Mouse (Mus musculus) heart, postnatal 36 days (tissue): ENCODE results near the gene Phactr2. TPM values are rescaled to one million over a fixed set of nuclear protein-coding genes. Genes with fewer than 3 reads are reported as not detected.

Experiments used
- DNase-seq, 2 experiments: peaks; one replicate each; pipeline ENCODE4 v3.0.0; 2021 to 2022
- intact Hi-C: fragments of 180-260 bp; cut with DNase I; formaldehyde crosslinking; loops from one replicate; pipeline ENCODE4 v1.15.1; 2025
- total RNA-seq, 2 experiments: library from RNA; stranded (reverse); gene quantifications; 2 replicates each; pipeline ENCODE4 v1.2.3; 2021

Gene Phactr2
- total RNA-seq, 2 experiments from 2014 or later = 45.6 to 45.8 TPM

DNA sequence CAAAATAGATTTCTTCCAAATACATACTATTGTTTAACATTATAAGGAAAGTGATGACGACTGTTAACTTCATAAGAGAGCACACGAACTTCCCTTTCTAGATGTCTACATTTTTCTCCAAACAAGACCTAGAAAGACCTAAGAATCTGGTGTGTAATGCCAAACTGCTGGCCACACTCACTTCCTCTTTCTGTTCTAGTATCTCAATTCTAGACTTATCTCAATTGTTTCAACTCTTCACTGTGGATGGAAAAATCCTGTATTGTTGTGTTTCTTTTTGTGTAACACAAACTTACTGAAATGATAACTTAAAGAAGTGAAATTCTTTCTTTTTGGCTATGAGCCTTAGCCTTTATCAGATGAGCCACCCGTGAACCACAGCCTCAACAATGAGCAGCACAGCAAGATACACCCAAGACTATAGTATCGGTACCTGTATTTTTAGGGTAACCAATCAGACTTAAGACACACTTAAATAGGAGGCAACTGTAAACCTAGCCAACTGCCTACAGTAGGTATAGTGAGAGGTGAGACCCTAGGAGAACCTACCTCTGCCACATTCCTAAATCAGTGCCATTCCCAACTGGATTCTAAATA lies 289.9 kb downstream of the Phactr2 start:
- DNase-seq = no peak
- intact Hi-C loops = no loop called here

DNA sequence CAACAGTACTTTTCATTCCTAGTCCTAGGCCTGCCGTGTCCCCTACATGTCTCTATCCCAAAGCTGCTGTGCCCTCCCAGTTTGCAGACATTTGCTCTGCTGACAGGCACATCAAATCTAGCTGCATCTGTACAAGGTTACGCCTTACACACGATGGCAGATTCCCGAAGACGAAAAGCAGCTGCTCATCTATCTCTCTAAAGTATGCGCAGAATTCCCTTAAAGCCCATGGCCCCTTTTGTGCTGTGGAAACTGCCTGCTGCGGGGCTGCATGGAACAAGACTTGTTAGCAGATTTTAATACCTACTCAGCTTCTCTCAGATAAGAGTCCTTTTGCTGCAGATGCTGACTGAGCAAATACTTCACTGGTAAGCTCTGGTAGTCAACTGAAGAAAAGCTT lies 294.0 kb downstream of the Phactr2 start:
- intact Hi-C loops = no loop called here
- DNase-seq = no peak

DNA sequence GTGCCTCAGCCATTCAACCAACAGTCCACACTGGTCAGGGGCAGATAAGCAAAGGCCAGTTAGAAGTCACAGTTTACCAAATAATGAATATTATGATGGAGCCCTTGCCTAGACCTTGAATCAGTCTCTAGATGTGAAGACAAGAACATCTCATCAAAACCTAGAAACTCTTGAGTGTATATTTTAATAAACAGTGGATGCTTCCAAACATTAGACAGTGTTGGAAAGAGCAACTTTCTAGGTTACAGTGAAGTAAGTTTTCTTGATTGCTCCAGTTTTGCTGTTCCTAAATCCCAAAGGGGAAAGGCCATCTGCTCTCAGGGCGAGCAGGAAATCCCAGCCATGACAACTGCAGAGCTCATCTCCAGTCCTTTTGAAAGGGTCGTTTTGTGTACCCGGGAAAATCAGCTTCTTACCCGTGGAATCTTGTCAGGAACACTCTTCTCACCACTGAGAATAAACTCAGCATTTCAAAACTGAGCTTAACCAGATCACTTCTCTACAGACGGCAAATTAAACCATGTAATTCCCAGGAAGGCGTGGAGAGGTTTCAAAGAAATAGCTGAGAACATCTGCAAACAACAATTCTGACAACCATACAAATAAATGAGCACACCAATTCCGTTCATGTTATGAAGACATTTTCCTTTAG lies 296.1 kb downstream of the Phactr2 start, which contains the start of gene Zc2hc1b:
TSS of gene Zc2hc1b (minus strand) at position 51 of the 652 bp plus-strand sequence.
- intact Hi-C loops = no loop called here

DNA sequence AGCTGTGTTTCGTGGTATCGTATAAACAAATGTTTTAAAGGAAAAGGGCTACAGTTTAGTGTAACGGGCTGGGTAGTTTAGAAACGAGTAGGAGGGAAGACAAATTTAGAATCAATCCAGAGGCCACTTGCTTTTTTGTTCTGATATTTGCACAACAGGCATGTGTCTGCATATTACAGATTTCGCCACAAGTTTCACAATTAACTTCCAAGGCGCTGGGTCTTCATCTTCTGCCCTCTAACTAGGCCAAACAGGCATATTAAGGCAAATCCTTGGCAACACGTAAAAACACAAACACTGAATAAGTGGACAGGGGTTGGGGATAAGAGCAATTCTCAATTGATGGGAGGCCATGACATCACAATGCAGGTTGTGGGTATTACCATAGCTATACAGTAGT lies 298.3 kb downstream of the Phactr2 start:
- DNase-seq = no peak
- intact Hi-C loops = no loop called here

More for the DNA sequence above, 296.1 kb downstream of the Phactr2 start, which contains the start of gene Zc2hc1b:
- no peak for DNase-seq

GRCm38 (mm10) chr10:13172798-13173221 lies 301.4 kb downstream of the Phactr2 start:
- DNase-seq = no peak

GRCm38 (mm10) chr10:13171461-13171860 lies 302.8 kb downstream of the Phactr2 start:
- intact Hi-C loops = no loop called here
- DNase-seq = no peak

More at GRCm38 (mm10) chr10:13172798-13173221, 301.4 kb downstream of the Phactr2 start:
- intact Hi-C loops = no loop called here

GRCm38 (mm10) chr10:13170739-13171448 lies 303.3 kb downstream of the Phactr2 start:
- DNase-seq = no peak
- intact Hi-C loops = no loop called here

DNA sequence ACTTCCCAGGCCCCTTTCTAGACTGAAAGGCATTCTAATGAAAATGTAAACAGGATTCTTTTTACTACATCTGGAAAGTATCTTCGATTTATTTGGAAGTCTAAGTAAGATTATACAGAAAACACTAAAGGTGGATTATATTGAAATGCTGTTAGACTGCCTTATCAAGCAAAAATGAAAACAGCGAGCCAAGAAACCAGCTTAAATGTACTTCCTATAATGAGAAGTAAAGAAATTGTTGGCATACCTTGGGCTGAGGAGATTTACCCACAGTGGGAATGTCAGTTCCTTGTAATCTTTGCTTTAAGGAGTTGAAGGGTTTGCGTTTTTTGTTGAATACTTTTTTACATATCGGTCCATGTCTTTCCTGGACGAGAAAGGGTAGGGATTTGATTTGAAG lies 305.8 kb downstream of the Phactr2 start:
- no peak for DNase-seq
- intact Hi-C loops = no loop called here

DNA sequence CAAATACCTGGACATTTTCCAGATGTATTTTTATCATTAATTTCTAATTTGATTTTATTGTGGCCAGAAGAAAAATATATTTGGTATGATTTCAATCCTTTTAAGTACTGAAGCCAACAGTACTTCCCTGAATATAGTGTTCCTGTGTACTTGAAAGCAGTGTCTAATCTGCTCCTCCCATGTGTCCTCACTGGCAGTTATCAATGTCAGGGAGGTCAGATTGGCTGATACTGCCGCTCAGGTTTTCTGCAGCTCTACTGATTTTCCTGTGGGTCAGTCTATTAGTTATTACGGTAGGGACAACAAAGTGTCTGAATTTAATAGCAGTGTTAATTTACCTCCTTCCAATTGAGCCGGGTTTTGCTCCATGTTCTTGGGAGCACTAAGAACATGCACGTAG lies 312.2 kb downstream of the Phactr2 start:
- DNase-seq = no peak
- intact Hi-C loops = no loop called here

DNA sequence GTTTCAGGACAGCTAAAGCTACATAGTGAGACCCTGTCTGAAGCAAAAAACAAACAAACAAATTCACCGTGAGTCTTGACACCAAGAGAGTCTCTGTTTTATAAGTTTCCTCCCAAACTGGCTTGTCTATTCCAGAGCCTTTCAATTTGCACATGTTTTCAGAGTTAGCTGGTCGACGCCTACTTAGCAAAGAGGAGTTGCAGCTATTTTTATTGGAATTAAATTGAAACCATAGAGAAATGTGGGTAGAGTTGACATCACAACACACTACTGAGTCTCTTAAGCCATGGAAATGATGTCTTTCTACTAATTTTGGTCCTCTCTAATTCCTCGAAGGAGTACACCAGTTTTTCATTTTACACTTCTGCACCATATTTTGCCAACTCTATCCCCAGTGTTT lies 313.3 kb downstream of the Phactr2 start:
- DNase-seq = no peak
- intact Hi-C loops = no loop called here

Other genes starting within 250 kb of the Phactr2 start
- gene Fuca2, start 25.1 kb upstream of the Phactr2 start, total RNA-seq = 100 to 1,000 TPM; 243 to 271 TPM
- gene Adat2, start 78.5 kb upstream of the Phactr2 start, total RNA-seq = 1 to 10 TPM; 2.7 to 2.9 TPM
- 10 to 100 TPM; 16.7 to 21.5 TPM for gene Pex3, start 78.7 kb upstream of the Phactr2 start, total RNA-seq